Mouse (Mus musculus) v-Abl transformed pro-B cells (cell line): Measurements from ENCODE around the gene Dst.

Experiments used
- in situ Hi-C, 2 experiments: fragments of 400-800 bp; cut with MboI; formaldehyde crosslinking; loops; one replicate each; pipeline ENCODE4 v1.15.1; 2025; ENCODE audit not compliant: unreplicated experiment in 2 of 2

The Dst gene

GRCm38 (mm10) chr1:33967206-33967605 lies 59.2 kb downstream of the Dst start:
- in situ Hi-C loops = loop anchor here in 1 of 2 experiments (5.0 to 10.0 kb wide), 2 partner anchors 72 to 285 kb away; no protein-coding TSS in a partner anchor

GRCm38 (mm10) chr1:33969910-33970309 lies 61.9 kb downstream of the Dst start:
- in situ Hi-C loops = loop anchor here in 1 of 2 experiments (5.0 to 10.0 kb wide), 2 partner anchors 75 to 288 kb away; no protein-coding TSS in a partner anchor

- in situ Hi-C loops = no loop called here
Observed at GRCm38 (mm10) chr1:33974401-33974800, 66.4 kb downstream of the Dst start.

- in situ Hi-C loops = no loop called here
Observed at GRCm38 (mm10) chr1:33975333-33975732, 67.3 kb downstream of the Dst start.

- in situ Hi-C loops = no loop called here
Observed at GRCm38 (mm10) chr1:33977832-33978231, 69.8 kb downstream of the Dst start.

- in situ Hi-C loops = no loop called here
Observed at GRCm38 (mm10) chr1:33980420-33980819, 72.4 kb downstream of the Dst start.

GRCm38 (mm10) chr1:33989643-33990042 lies 81.6 kb downstream of the Dst start:
- in situ Hi-C loops = no loop called here

- in situ Hi-C loops = no loop called here
Observed at GRCm38 (mm10) chr1:33991067-33991466, 83.0 kb downstream of the Dst start.

GRCm38 (mm10) chr1:33992810-33993209 lies 84.8 kb downstream of the Dst start:
- in situ Hi-C loops = no loop called here

GRCm38 (mm10) chr1:33994201-33994600 lies 86.2 kb downstream of the Dst start:
- in situ Hi-C loops = no loop called here

- in situ Hi-C loops = no loop called here
Observed at GRCm38 (mm10) chr1:33995386-33995785, 87.4 kb downstream of the Dst start.

GRCm38 (mm10) chr1:33996105-33996887 lies 88.3 kb downstream of the Dst start:
- in situ Hi-C loops = no loop called here

GRCm38 (mm10) chr1:34002321-34002720 lies 94.3 kb downstream of the Dst start:
- in situ Hi-C loops = loop anchor here (5.0 to 25.0 kb wide), 3 partner anchors 165 to 460 kb away; partner anchors contain the start of gene Ptpn18 (in 1 of the 2)

- in situ Hi-C loops = loop anchor here (5.0 to 25.0 kb wide), 3 partner anchors 164 to 459 kb away; partner anchors contain the start of gene Ptpn18 (in 1 of the 2)
Observed at GRCm38 (mm10) chr1:34002970-34003369, 94.9 kb downstream of the Dst start.

- in situ Hi-C loops = loop anchor here (5.0 to 25.0 kb wide), 4 partner anchors 62 to 457 kb away; partner anchors contain the start of gene Ptpn18 (in 1 of the 2)
Observed at GRCm38 (mm10) chr1:34005238-34005725, 97.3 kb downstream of the Dst start.

GRCm38 (mm10) chr1:34005726-34006638 lies 98.0 kb downstream of the Dst start:
- in situ Hi-C loops = loop anchor here (5.0 to 25.0 kb wide), 4 partner anchors 61 to 456 kb away; partner anchors contain the start of gene Ptpn18 (in 1 of the 2)

GRCm38 (mm10) chr1:34006828-34007361 lies 98.9 kb downstream of the Dst start:
- in situ Hi-C loops = loop anchor here (5.0 to 25.0 kb wide), 4 partner anchors 60 to 455 kb away; partner anchors contain the start of gene Ptpn18 (in 1 of the 2)

- in situ Hi-C loops = loop anchor here (5.0 to 25.0 kb wide), 4 partner anchors 60 to 455 kb away; partner anchors contain the start of gene Ptpn18 (in 1 of the 2)
Observed at GRCm38 (mm10) chr1:34007379-34007778, 99.4 kb downstream of the Dst start.

GRCm38 (mm10) chr1:34011051-34011677 lies 103.1 kb downstream of the Dst start:
- in situ Hi-C loops = loop anchor here in 1 of 2 experiments (5.0 to 25.0 kb wide), 2 partner anchors 51 to 451 kb away; partner anchors contain the start of gene Ptpn18
